Mouse (Mus musculus): Measurements from ENCODE around the gene Stx1a. TPM values are rescaled to one million over a fixed set of nuclear protein-coding genes. Genes with fewer than 3 reads are reported as not detected.

The Stx1a gene
- total and polyA plus RNA-seq, 3 experiments = 1.4 to 4.7 (median 1.5) TPM

- no peak for TF ChIP-seq CTCF (IDR thresholded peaks at IDR 0.05)
- TF ChIP-seq POLR2A (IDR thresholded peaks at IDR 0.05; ENCODE audit: insufficient read depth, low read depth, low read length) = no peak
- no peak for TF ChIP-seq EP300 (IDR thresholded peaks at IDR 0.05; ENCODE audit: insufficient read depth, low read depth, low read length)
- no peak overlapping the region for H3K27ac ChIP-seq
- peak; percentile 63 for DNase-seq
- H3K79me2 ChIP-seq (replicated peaks; ENCODE audit: control insufficient read depth, insufficient read depth, low read length) = no peaks in the 10 kb centered on the region
- no peak overlapping the region for H3K9ac ChIP-seq (ENCODE audit: low read depth, low read length)
- peaks cover 8% of the 10 kb centered on the region for H3K4me1 ChIP-seq (ENCODE audit: control insufficient read depth, insufficient read depth, low read length)
- H3K4me3 ChIP-seq = no peak overlapping the region
- 29% methylated on average over 18 of the region's 18 CpGs for WGBS
- H3K36me3 ChIP-seq (ENCODE audit: control insufficient read depth, insufficient read depth, low read length) = no peaks in the 10 kb centered on the region
- intact Hi-C loops (cut with DNase I) = no loop called here
- no peaks in the 10 kb centered on the region for H3K27me3 ChIP-seq (ENCODE audit: control insufficient read depth, insufficient read depth, low read length)
Observed at GRCm38 (mm10) chr5:135029007-135029854, 5.9 kb downstream of the Stx1a start.

DNA sequence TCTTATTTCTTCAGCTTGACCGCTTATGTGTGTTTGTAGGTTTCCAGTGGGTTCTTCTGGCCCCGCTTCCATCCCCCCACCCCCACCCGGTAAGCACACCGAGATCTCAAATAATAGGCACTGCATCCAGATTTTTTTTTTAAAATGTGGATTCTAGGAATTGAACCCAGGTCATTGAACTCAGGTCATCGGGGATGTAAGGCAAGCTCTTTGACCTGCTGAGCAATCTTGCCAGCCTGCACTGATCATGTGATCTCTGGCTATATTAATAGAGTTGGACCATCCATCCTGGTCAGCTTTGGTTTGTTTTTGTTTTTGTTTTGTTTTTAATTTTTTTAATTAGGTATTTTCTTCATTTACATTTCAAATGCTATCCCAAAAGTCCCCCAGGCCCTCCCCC, 9.3 kb downstream of the Stx1a start:
- WGBS = 83% methylated on average over 5 of the region's 5 CpGs
- Histone ChIP-seq H3K4me3 (no peak overlapping the region), H3K36me3 (ENCODE audit: control insufficient read depth, insufficient read depth, low read length) (no peaks in the 10 kb centered on the region), H3K27me3 (ENCODE audit: control insufficient read depth, insufficient read depth, low read length) (no peaks in the 10 kb centered on the region), H3K27ac (no peak overlapping the region), H3K4me1 (ENCODE audit: control insufficient read depth, insufficient read depth, low read length) (peaks cover 5% of the 10 kb centered on the region), H3K9ac (ENCODE audit: low read depth, low read length) (no peak overlapping the region), H3K79me2 (replicated peaks; ENCODE audit: control insufficient read depth, insufficient read depth, low read length) (no peaks in the 10 kb centered on the region)
- no peak for TF ChIP-seq POLR2A (IDR thresholded peaks at IDR 0.05; ENCODE audit: insufficient read depth, low read depth, low read length)
- no peak for TF ChIP-seq CTCF (IDR thresholded peaks at IDR 0.05)
- intact Hi-C loops (cut with DNase I) = no loop called here
- no peak for DNase-seq

DNA sequence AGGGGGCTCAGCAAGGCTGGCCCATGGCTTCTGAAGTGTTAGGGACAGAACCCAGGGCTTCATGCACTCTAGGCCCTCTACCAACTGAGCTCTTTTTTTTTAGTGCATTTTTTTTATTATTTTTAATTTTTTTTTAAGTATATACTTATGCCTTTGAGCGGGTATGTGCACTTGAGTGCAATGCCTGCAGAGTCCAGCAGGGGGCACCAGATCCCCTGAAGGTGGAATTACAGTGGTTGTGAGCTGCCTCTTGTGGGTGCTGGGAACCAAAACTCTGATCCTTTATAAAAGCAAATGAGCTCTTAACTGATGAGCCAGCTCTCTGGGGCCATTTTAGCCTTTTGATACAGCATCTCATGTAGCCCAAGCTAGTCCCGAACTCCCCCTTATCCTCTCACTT, 11.3 kb downstream of the Stx1a start:
- intact Hi-C loops (cut with DNase I) = no loop called here
- no peak for DNase-seq
- H3K9ac ChIP-seq (ENCODE audit: low read depth, low read length) = no peak overlapping the region
- no peak overlapping the region for H3K27ac ChIP-seq
- H3K79me2 ChIP-seq (replicated peaks; ENCODE audit: control insufficient read depth, insufficient read depth, low read length) = no peaks in the 10 kb centered on the region
- WGBS = 94% methylated on average over 2 of the region's 2 CpGs
- no peaks in the 10 kb centered on the region for H3K36me3 ChIP-seq (ENCODE audit: control insufficient read depth, insufficient read depth, low read length)
- no peaks in the 10 kb centered on the region for H3K4me1 ChIP-seq (ENCODE audit: control insufficient read depth, insufficient read depth, low read length)
- TF ChIP-seq CTCF (IDR thresholded peaks at IDR 0.05) = peak; percentile 61
- no peak for TF ChIP-seq POLR2A (IDR thresholded peaks at IDR 0.05; ENCODE audit: insufficient read depth, low read depth, low read length)
- no peak for TF ChIP-seq EP300 (IDR thresholded peaks at IDR 0.05; ENCODE audit: insufficient read depth, low read depth, low read length)
- H3K4me3 ChIP-seq = no peak overlapping the region
- H3K27me3 ChIP-seq (ENCODE audit: control insufficient read depth, insufficient read depth, low read length) = no peaks in the 10 kb centered on the region

GRCm38 (mm10) chr5:135035608-135036359, 12.5 kb downstream of the Stx1a start:
- Histone ChIP-seq H3K27me3 (ENCODE audit: control insufficient read depth, insufficient read depth, low read length) (no peaks in the 10 kb centered on the region), H3K4me1 (ENCODE audit: control insufficient read depth, insufficient read depth, low read length) (no peaks in the 10 kb centered on the region), H3K4me3 (no peak overlapping the region), H3K79me2 (replicated peaks; ENCODE audit: control insufficient read depth, insufficient read depth, low read length) (no peaks in the 10 kb centered on the region), H3K27ac (no peak overlapping the region), H3K9ac (ENCODE audit: low read depth, low read length) (no peak overlapping the region), H3K36me3 (ENCODE audit: control insufficient read depth, insufficient read depth, low read length) (no peaks in the 10 kb centered on the region)
- intact Hi-C loops (cut with DNase I) = no loop called here
- TF ChIP-seq POLR2A (IDR thresholded peaks at IDR 0.05; ENCODE audit: insufficient read depth, low read depth, low read length) = no peak
- no peak for TF ChIP-seq EP300 (IDR thresholded peaks at IDR 0.05; ENCODE audit: insufficient read depth, low read depth, low read length)
- no peak for TF ChIP-seq CTCF (IDR thresholded peaks at IDR 0.05)
- WGBS = 69% methylated on average over 18 of the region's 18 CpGs
- DNase-seq = no peak

GRCm38 (mm10) chr5:135037946-135038345, 14.7 kb downstream of the Stx1a start:
- no peak overlapping the region for H3K4me3 ChIP-seq
- H3K36me3 ChIP-seq (ENCODE audit: control insufficient read depth, insufficient read depth, low read length) = no peaks in the 10 kb centered on the region
- TF ChIP-seq POLR2A (IDR thresholded peaks at IDR 0.05; ENCODE audit: insufficient read depth, low read depth, low read length) (no peak), CTCF (IDR thresholded peaks at IDR 0.05) (no peak), EP300 (IDR thresholded peaks at IDR 0.05; ENCODE audit: insufficient read depth, low read depth, low read length) (no peak)
- no peak overlapping the region for H3K9ac ChIP-seq (ENCODE audit: low read depth, low read length)
- H3K27ac ChIP-seq = no peak overlapping the region
- WGBS = 63% methylated on average over 3 of the region's 3 CpGs
- no peak for DNase-seq
- no peaks in the 10 kb centered on the region for H3K79me2 ChIP-seq (replicated peaks; ENCODE audit: control insufficient read depth, insufficient read depth, low read length)
- intact Hi-C loops (cut with DNase I) = no loop called here
- H3K27me3 ChIP-seq (ENCODE audit: control insufficient read depth, insufficient read depth, low read length) = no peaks in the 10 kb centered on the region
- H3K4me1 ChIP-seq (ENCODE audit: control insufficient read depth, insufficient read depth, low read length) = no peaks in the 10 kb centered on the region

DNA sequence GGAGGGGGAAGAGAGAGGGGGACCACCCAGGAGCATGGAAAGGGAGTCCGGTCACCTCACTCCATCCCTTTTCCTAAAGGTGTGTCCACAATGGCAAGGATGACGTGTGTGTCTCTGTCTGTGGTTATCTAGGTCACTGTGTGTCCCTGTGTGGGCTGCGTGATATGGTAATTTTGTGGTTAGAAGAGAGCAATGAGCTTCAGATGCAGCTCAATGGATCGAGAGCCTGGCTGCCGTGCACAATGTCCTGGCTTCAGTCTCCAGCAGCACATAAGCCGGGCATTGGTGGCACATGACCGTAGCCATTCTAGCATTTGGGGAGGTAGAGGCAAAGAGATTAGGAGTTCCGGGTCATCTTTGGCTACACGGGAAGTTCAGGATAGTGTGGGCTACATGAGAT, 16.3 kb downstream of the Stx1a start:
- H3K9ac ChIP-seq (ENCODE audit: low read depth, low read length) = no peak overlapping the region
- H3K27ac ChIP-seq = no peak overlapping the region
- intact Hi-C loops (cut with DNase I) = no loop called here
- H3K4me3 ChIP-seq = no peak overlapping the region
- WGBS = 82% methylated on average over 9 of the region's 9 CpGs
- H3K36me3 ChIP-seq (ENCODE audit: control insufficient read depth, insufficient read depth, low read length) = no peaks in the 10 kb centered on the region
- no peak for DNase-seq
- TF ChIP-seq EP300 (IDR thresholded peaks at IDR 0.05; ENCODE audit: insufficient read depth, low read depth, low read length) = no peak
- TF ChIP-seq POLR2A (IDR thresholded peaks at IDR 0.05; ENCODE audit: insufficient read depth, low read depth, low read length) = no peak
- no peak for TF ChIP-seq CTCF (IDR thresholded peaks at IDR 0.05)
- no peaks in the 10 kb centered on the region for H3K27me3 ChIP-seq (ENCODE audit: control insufficient read depth, insufficient read depth, low read length)
- H3K4me1 ChIP-seq (ENCODE audit: control insufficient read depth, insufficient read depth, low read length) = no peaks in the 10 kb centered on the region
- no peaks in the 10 kb centered on the region for H3K79me2 ChIP-seq (replicated peaks; ENCODE audit: control insufficient read depth, insufficient read depth, low read length)
